Mouse (Mus musculus): Measurements from ENCODE around the gene Aplp2. TPM values are rescaled to one million over a fixed set of nuclear protein-coding genes. Genes with fewer than 3 reads are reported as not detected.
"Not testable (repeated sequence)": the region's sequence is repeated elsewhere in the genome, so short reads cannot be mapped to it uniquely, and the experiment has no call there.

Gene Aplp2
- polyA plus RNA-seq, 1 experiment from 2014 or later: 525 TPM

- peak; percentile 23 for TF ChIP-seq CTCF (IDR thresholded peaks at IDR 0.05)
- H3K4me2 ChIP-seq (replicated peaks; ENCODE audit: low read depth, low read length); H3K27me3 ChIP-seq (replicated peaks; ENCODE audit: insufficient read depth, low read length); ATAC-seq; H3K9me3 ChIP-seq (ENCODE audit: low read length); H3K4me3 ChIP-seq (ENCODE audit: low read depth, low read length); H3K9ac ChIP-seq (replicated peaks; ENCODE audit: low read depth); H3K27ac ChIP-seq (ENCODE audit: low read length); DNase-seq (ENCODE audit: low spot score); H3K4me1 ChIP-seq (ENCODE audit: insufficient read depth, low read depth, low read length): not testable (repeated sequence)
- 80% methylated on average over 3 of the region's 3 CpGs for WGBS
- peaks cover 26% of the 10 kb centered on the region for H3K36me3 ChIP-seq (ENCODE audit: insufficient read depth, low read length)
These were observed 46.1 kb downstream of the Aplp2 start for GRCm38 (mm10) chr9:31165505-31165904.

DNA sequence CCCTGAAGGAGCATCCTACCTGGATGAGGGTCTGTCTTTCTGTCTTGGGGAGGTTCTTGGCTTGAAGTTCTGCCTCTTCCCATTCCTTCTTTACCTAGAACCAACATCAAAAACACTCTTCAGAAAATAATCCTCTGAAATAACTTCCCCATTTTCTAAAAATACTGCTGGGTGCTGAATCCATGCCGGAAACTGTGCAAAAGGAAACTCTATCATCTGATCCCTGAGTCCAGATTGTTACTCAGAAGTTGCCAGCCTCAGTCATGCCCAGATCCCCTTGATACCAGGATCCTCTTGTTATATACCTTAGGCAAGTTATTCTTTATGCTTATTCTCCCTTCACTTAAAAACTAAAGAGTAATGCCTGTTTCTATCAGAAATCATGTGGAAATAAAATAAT is 48.3 kb downstream of the Aplp2 start:
- peaks cover 32% of the 10 kb centered on the region for H3K36me3 ChIP-seq (ENCODE audit: insufficient read depth, low read length)
- H3K4me1 ChIP-seq (ENCODE audit: insufficient read depth, low read depth, low read length): no peaks in the 10 kb centered on the region
- H3K9me3 ChIP-seq (ENCODE audit: low read length): no peaks in the 10 kb centered on the region
- ATAC-seq: no peak
- WGBS: 88% methylated on average over 1 of the region's 1 CpGs
- DNase-seq (ENCODE audit: low spot score): no peak
- no peak overlapping the region for H3K27ac ChIP-seq (ENCODE audit: low read length)
- H3K4me2 ChIP-seq (replicated peaks; ENCODE audit: low read depth, low read length): no peak overlapping the region
- TF ChIP-seq CTCF (IDR thresholded peaks at IDR 0.05) (no peak), EP300 (IDR thresholded peaks at IDR 0.05) (no peak)
- no peak overlapping the region for H3K9ac ChIP-seq (replicated peaks; ENCODE audit: low read depth)
- H3K27me3 ChIP-seq (replicated peaks; ENCODE audit: insufficient read depth, low read length): no peaks in the 10 kb centered on the region
- H3K4me3 ChIP-seq (ENCODE audit: low read depth, low read length): no peak overlapping the region

DNA sequence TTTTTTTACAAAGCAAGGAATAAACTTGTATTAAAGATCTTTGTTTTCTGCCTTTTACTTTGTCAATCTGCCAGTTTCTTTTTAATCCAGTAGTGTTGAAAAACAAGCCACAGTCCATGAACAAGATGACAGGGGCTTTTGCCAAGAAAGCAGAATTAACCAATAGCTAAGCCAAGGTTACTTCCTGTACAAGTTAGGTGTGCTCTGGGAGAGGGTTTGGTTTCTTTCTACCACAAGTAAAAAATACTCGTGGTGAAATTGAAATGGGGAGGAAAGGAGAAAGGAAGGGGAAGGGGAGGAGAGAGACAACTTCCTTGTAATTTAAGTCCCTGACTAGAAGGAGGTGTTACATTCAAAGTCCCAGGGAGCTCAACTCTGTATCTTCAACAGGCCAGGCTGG is 48.7 kb downstream of the Aplp2 start:
- Histone ChIP-seq H3K4me1 (ENCODE audit: insufficient read depth, low read depth, low read length) (no peaks in the 10 kb centered on the region), H3K9me3 (ENCODE audit: low read length) (no peaks in the 10 kb centered on the region), H3K27me3 (replicated peaks; ENCODE audit: insufficient read depth, low read length) (no peaks in the 10 kb centered on the region), H3K27ac (ENCODE audit: low read length) (no peak overlapping the region), H3K36me3 (ENCODE audit: insufficient read depth, low read length) (peaks cover 31% of the 10 kb centered on the region), H3K4me2 (replicated peaks; ENCODE audit: low read depth, low read length) (no peak overlapping the region), H3K9ac (replicated peaks; ENCODE audit: low read depth) (no peak overlapping the region), H3K4me3 (ENCODE audit: low read depth, low read length) (no peak overlapping the region)
- TF ChIP-seq CTCF (IDR thresholded peaks at IDR 0.05): no peak
- no peak for TF ChIP-seq EP300 (IDR thresholded peaks at IDR 0.05)
- WGBS: 53% methylated on average over 1 of the region's 1 CpGs
- ATAC-seq (no peak), DNase-seq (ENCODE audit: low spot score) (no peak)

DNA sequence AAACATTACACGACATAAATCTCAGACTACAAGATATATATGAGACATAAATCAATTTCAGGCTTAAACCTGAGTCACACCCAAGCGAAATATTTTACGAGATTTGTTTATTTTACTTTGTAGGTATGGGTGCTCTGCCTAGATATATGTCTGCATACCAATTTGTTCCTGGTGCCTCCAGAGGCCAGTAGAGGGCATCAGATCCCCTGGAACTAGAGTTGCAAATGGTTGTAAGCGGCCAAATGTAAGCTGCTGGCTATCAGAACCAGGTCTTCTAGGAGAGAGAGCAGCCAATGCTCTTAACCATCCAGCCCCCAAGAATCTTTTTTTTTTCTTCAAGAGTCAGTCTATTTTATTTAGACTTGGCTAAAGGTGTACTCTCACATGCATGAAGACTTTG is 51.7 kb downstream of the Aplp2 start:
- no peak overlapping the region for H3K4me2 ChIP-seq (replicated peaks; ENCODE audit: low read depth, low read length)
- no peaks in the 10 kb centered on the region for H3K9me3 ChIP-seq (ENCODE audit: low read length)
- H3K36me3 ChIP-seq (ENCODE audit: insufficient read depth, low read length): peaks cover 42% of the 10 kb centered on the region
- WGBS: 71% methylated on average over 4 of the region's 4 CpGs
- H3K27ac ChIP-seq (ENCODE audit: low read length): no peak overlapping the region
- no peaks in the 10 kb centered on the region for H3K4me1 ChIP-seq (ENCODE audit: insufficient read depth, low read depth, low read length)
- ATAC-seq (no peak), DNase-seq (ENCODE audit: low spot score) (peak; percentile 32)
- H3K9ac ChIP-seq (replicated peaks; ENCODE audit: low read depth): no peak overlapping the region
- H3K27me3 ChIP-seq (replicated peaks; ENCODE audit: insufficient read depth, low read length): no peaks in the 10 kb centered on the region
- H3K4me3 ChIP-seq (ENCODE audit: low read depth, low read length): no peak overlapping the region
- peak; percentile 61 for TF ChIP-seq CTCF (IDR thresholded peaks at IDR 0.05)
- no peak for TF ChIP-seq EP300 (IDR thresholded peaks at IDR 0.05)

GRCm38 (mm10) chr9:31156594-31156993 is 55.0 kb downstream of the Aplp2 start:
- H3K4me3 ChIP-seq (ENCODE audit: low read depth, low read length): no peak overlapping the region
- no peak overlapping the region for H3K27ac ChIP-seq (ENCODE audit: low read length)
- peaks cover 44% of the 10 kb centered on the region for H3K36me3 ChIP-seq (ENCODE audit: insufficient read depth, low read length)
- no peak overlapping the region for H3K4me2 ChIP-seq (replicated peaks; ENCODE audit: low read depth, low read length)
- no peaks in the 10 kb centered on the region for H3K9me3 ChIP-seq (ENCODE audit: low read length)
- WGBS: 78% methylated on average over 8 of the region's 8 CpGs
- no peak for DNase-seq (ENCODE audit: low spot score)
- ATAC-seq: no peak
- H3K27me3 ChIP-seq (replicated peaks; ENCODE audit: insufficient read depth, low read length): no peaks in the 10 kb centered on the region
- TF ChIP-seq CTCF (IDR thresholded peaks at IDR 0.05): no peak
- TF ChIP-seq EP300 (IDR thresholded peaks at IDR 0.05): no peak
- H3K4me1 ChIP-seq (ENCODE audit: insufficient read depth, low read depth, low read length): no peaks in the 10 kb centered on the region
- H3K9ac ChIP-seq (replicated peaks; ENCODE audit: low read depth): no peak overlapping the region

DNA sequence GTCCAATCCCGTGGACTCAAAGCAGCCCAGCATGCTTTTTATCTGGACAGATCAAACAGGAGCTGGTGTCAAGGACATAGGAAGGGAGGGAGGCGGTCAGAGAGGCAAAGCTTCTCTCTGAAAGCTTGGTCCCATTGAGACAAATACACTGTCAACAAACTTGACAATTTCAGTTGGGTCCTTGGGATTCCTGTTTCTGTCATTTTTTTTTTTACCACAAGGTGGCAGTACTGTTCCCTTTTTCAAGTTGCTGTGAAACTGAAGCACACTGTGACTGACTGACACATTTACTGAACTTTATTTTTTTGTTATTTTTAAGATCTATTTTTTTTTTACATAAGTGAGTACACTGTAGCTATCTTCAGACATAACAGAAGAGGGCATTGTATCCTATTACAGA is 60.6 kb downstream of the Aplp2 start:
- no peak overlapping the region for H3K9ac ChIP-seq (replicated peaks; ENCODE audit: low read depth)
- ATAC-seq: peak; percentile 17; the same call in 1 of the 2 replicates
- WGBS: 65% methylated on average over 2 of the region's 2 CpGs
- H3K27me3 ChIP-seq (replicated peaks; ENCODE audit: insufficient read depth, low read length): no peaks in the 10 kb centered on the region
- H3K27ac ChIP-seq (ENCODE audit: low read length): no peak overlapping the region
- no peaks in the 10 kb centered on the region for H3K9me3 ChIP-seq (ENCODE audit: low read length)
- H3K4me1 ChIP-seq (ENCODE audit: insufficient read depth, low read depth, low read length): no peaks in the 10 kb centered on the region
- no peak overlapping the region for H3K4me3 ChIP-seq (ENCODE audit: low read depth, low read length)
- DNase-seq (ENCODE audit: low spot score): peak; percentile 67
- H3K36me3 ChIP-seq (ENCODE audit: insufficient read depth, low read length): peaks cover 29% of the 10 kb centered on the region
- TF ChIP-seq EP300 (IDR thresholded peaks at IDR 0.05) (no peak), CTCF (IDR thresholded peaks at IDR 0.05) (peak; percentile 78)
- no peak overlapping the region for H3K4me2 ChIP-seq (replicated peaks; ENCODE audit: low read depth, low read length)

DNA sequence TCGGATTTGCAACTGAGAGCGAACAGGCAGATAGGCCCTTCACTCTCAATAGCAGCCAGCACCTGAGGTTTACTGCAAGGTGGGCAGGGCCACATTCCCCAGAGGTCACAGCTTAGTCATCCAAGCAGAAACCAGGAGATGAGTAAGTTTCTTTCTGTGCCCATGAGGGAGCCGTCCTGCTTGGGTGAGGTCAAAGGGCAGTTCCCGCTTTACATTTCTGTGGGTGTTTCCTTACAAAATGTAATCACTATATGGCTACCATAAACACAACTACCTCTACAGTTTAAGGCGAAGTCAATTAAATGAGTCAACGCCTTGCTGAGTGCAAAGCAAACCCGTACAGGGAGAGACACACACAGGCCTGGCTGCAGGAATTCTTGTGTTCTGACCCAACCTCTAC is 63.5 kb downstream of the Aplp2 start:
- H3K4me1 ChIP-seq (ENCODE audit: insufficient read depth, low read depth, low read length): no peaks in the 10 kb centered on the region
- H3K4me3 ChIP-seq (ENCODE audit: low read depth, low read length): no peak overlapping the region
- no peaks in the 10 kb centered on the region for H3K27me3 ChIP-seq (replicated peaks; ENCODE audit: insufficient read depth, low read length)
- H3K27ac ChIP-seq (ENCODE audit: low read length): no peak overlapping the region
- DNase-seq (ENCODE audit: low spot score): peak; percentile 17
- H3K9ac ChIP-seq (replicated peaks; ENCODE audit: low read depth): no peak overlapping the region
- no peaks in the 10 kb centered on the region for H3K9me3 ChIP-seq (ENCODE audit: low read length)
- H3K4me2 ChIP-seq (replicated peaks; ENCODE audit: low read depth, low read length): no peak overlapping the region
- peaks cover 23% of the 10 kb centered on the region for H3K36me3 ChIP-seq (ENCODE audit: insufficient read depth, low read length)
- 67% methylated on average over 7 of the region's 7 CpGs for whole genome bisulfite sequencing
- TF ChIP-seq EP300 (IDR thresholded peaks at IDR 0.05): no peak
- TF ChIP-seq CTCF (IDR thresholded peaks at IDR 0.05): no peak
- ATAC-seq: peak; percentile 47

All from lung, postnatal 0 days (tissue).